ENCODE assay signal across 8 mouse cellular contexts in genomic region chr1:121180273-121181030, GRCm38 (mm10).
DNase-seq lines count a peak whose midpoint lies in the region; ATAC-seq and TF ChIP-seq lines count a peak whose summit lies in the region.

No protein-coding gene starts in this region.

- H3K9me3 ChIP-seq in heart, embryonic 11.5 days (replicated peaks; ENCODE audit: control insufficient read depth, low read length): no peaks in the 10 kb centered on the region

- no peak overlapping the region for H3K27ac ChIP-seq in heart, embryonic 11.5 days (ENCODE audit: low read depth, low read length)
- H3K27ac ChIP-seq in testis, adult 2 months (ENCODE audit: control insufficient read depth, insufficient read depth, low read depth, low read length): no peak overlapping the region

- H3K4me3 ChIP-seq in heart, embryonic 11.5 days (ENCODE audit: low read depth, low read length): no peak overlapping the region
- H3K4me3 ChIP-seq in myocyte: no peak overlapping the region
- no peak overlapping the region for H3K4me3 ChIP-seq in testis, adult 2 months (ENCODE audit: control insufficient read depth, low read depth, low read length)

- intact Hi-C loops in gastrocnemius, postnatal 14 days (cut with DNase I; ENCODE audit: low total_unique reads): loop anchor here (2.0 kb wide), 1 partner anchor 596 kb away; no protein-coding TSS in a partner anchor
- intact Hi-C loops in left cerebral cortex, postnatal 4 days (cut with DNase I): loop anchor here (2.0 kb wide), 2 partner anchors 220 to 594 kb away; no protein-coding TSS in a partner anchor

- peaks cover 31% of the 10 kb centered on the region for H3K27me3 ChIP-seq in heart, embryonic 11.5 days (ENCODE audit: control insufficient read depth, insufficient read depth, low read length)
- H3K27me3 ChIP-seq in myocyte (ENCODE audit: control insufficient read depth, insufficient read depth, insufficient read length): no peaks in the 10 kb centered on the region
- peaks cover 2% of the 10 kb centered on the region for H3K27me3 ChIP-seq in testis, adult 2 months (ENCODE audit: control insufficient read depth, insufficient read depth, low read length)

- H3K9ac ChIP-seq in heart, embryonic 11.5 days (ENCODE audit: low read depth, low read length): no peak overlapping the region

- no peaks in the 10 kb centered on the region for H3K79me2 ChIP-seq in myocyte (ENCODE audit: control insufficient read depth, insufficient read depth)

- H3K36me3 ChIP-seq in heart, embryonic 11.5 days (ENCODE audit: control insufficient read depth, insufficient read depth, low read length): no peaks in the 10 kb centered on the region
- H3K36me3 ChIP-seq in myocyte (ENCODE audit: control insufficient read depth, insufficient read depth): no peaks in the 10 kb centered on the region
- no peaks in the 10 kb centered on the region for H3K36me3 ChIP-seq in testis, adult 2 months (ENCODE audit: control insufficient read depth, insufficient read depth, low read length)

- H3K4me1 ChIP-seq in heart, embryonic 11.5 days (ENCODE audit: control insufficient read depth, insufficient read depth, low read length): peaks cover 4% of the 10 kb centered on the region; the same call in 1 of the 2 replicates
- peaks cover 10% of the 10 kb centered on the region for H3K4me1 ChIP-seq in testis, adult 2 months (ENCODE audit: control insufficient read depth, insufficient read depth, low read length)

- 21% methylated on average over 20 of the region's 20 CpGs for WGBS in heart, embryonic 11.5 days (ENCODE audit: insufficient replicate concordance)

- H3K4me2 ChIP-seq in heart, embryonic 11.5 days: no peak overlapping the region
- H3K4me2 ChIP-seq in myocyte (ENCODE audit: low read depth): peak overlapping the region; percentile 58

- DNase-seq in heart, adult 18-20 months: peak; percentile 71 to 85
- DNase-seq in embryo, embryonic 10 days (ENCODE audit: low spot score): peak; percentile 94
- peak; percentile 74 for DNase-seq in gastrocnemius, postnatal 14 days
- peak; percentile 51 to 79 for DNase-seq in kidney, adult 8-10 months
- peak; percentile 90 for DNase-seq in left cerebral cortex, postnatal 4 days

- TF ChIP-seq CTCF in testis, adult 2 months (IDR thresholded peaks at IDR 0.05; ENCODE audit: control insufficient read depth, insufficient read depth, insufficient replicate concordance, low read depth, low read length): peak; percentile 32; the same call in 1 of the 2 replicates

- H3ac ChIP-seq in myocyte (ENCODE audit: control insufficient read depth, insufficient read length): no peak overlapping the region

- no peak for ATAC-seq in heart, embryonic 11.5 days (replicated peaks; ENCODE audit: insufficient number of reproducible peaks, low FRiP score, low TSS enrichment)

- TF ChIP-seq POLR2A in myocyte (IDR thresholded peaks at IDR 0.05; ENCODE audit: insufficient read length, low read depth): no peak
- no peak for TF ChIP-seq POLR2A in testis, adult 2 months (IDR thresholded peaks at IDR 0.05; ENCODE audit: control insufficient read depth, low read depth, low read length)

TF ChIP-seq in myocyte, 11 proteins besides CTCF, POLR2A, EP300 and RAD21:
- TF ChIP-seq MYOD1 (IDR thresholded peaks at IDR 0.05; ENCODE audit: control insufficient read depth in 1 of 3, insufficient read length in 2 of 3, low read depth in 2 of 3): no peak
- no peak for TF ChIP-seq USF1 (IDR thresholded peaks at IDR 0.05; ENCODE audit: low read depth)
- no peak for TF ChIP-seq MYOG (IDR thresholded peaks at IDR 0.05; ENCODE audit: control insufficient read depth in 1 of 3, insufficient read depth in 1 of 3, insufficient read length in 2 of 3, low read depth in 2 of 3)
- no peak for TF ChIP-seq TCF3 (IDR thresholded peaks at IDR 0.05; ENCODE audit: insufficient read length, low read depth)
- TF ChIP-seq CEBPB (IDR thresholded peaks at IDR 0.05; ENCODE audit: insufficient read depth, poor library complexity, severe bottlenecking): no peak
- TF ChIP-seq SRF (IDR thresholded peaks at IDR 0.05; ENCODE audit: control insufficient read depth, insufficient read length, low read depth): no peak
